Mouse (Mus musculus) cerebellum, adult 2 months (tissue): ENCODE measurements around the gene Paqr5. TPM values are rescaled to one million over a fixed set of nuclear protein-coding genes. Genes with fewer than 3 reads are reported as not detected.

ENCODE experiments used
- DNase-seq, 2 experiments: peaks; one replicate each; pipeline ENCODE4 v3.0.0; 2021
- H3K27ac ChIP-seq: fragments of 200-500 bp; 2 replicates; pipeline ENCODE4 v1.5.1; 2012; ENCODE audit warnings: low read length, control low read depth, inconsistent platforms; ENCODE audit not compliant: insufficient read depth
- H3K27me3 ChIP-seq: fragments of 200-500 bp; 2 replicates; pipeline ENCODE4 v1.6.1; 2012; ENCODE audit warnings: inconsistent platforms, mild to moderate bottlenecking, low read length, moderate library complexity; ENCODE audit not compliant: control insufficient read depth, insufficient read depth
- H3K4me1 ChIP-seq: fragments of 200-500 bp; 2 replicates; pipeline ENCODE4 v1.6.1; 2011; ENCODE audit warnings: low read length; ENCODE audit not compliant: control insufficient read depth, insufficient read depth
- H3K4me3 ChIP-seq: fragments of 200-500 bp; replicated peaks from 2 replicates; pipeline ENCODE3; 2011; ENCODE audit warnings: mild to moderate bottlenecking, low read depth, low read length, control low read depth; ENCODE audit not compliant: insufficient read depth
- CTCF ChIP-seq: fragments of 200-500 bp; IDR thresholded peaks from 2 replicates; pipeline ENCODE4 v1.5.1; 2011; ENCODE audit warnings: low read depth, mild to moderate bottlenecking, control low read depth, low read length, moderate library complexity, borderline replicate concordance; ENCODE audit not compliant: insufficient read depth
- POLR2A ChIP-seq: fragments of 200-500 bp; IDR thresholded peaks from 2 replicates; pipeline ENCODE4 v1.6.1; 2011; ENCODE audit warnings: low read length, control low read depth, borderline replicate concordance; ENCODE audit not compliant: insufficient read depth
- WGBS: fragments of 180-500 bp; shearing (Covaris S2); methylation state at CpG from one replicate; pipeline ENCODE4 v1.1.7; 2018; 5-methylcytosine and 5-hydroxymethylcytosine counted together
- polyA plus RNA-seq: library from polyadenylated mRNA; depleted of rRNA; stranded (reverse); fragments of >200 nt; gene quantifications from 2 replicates; pipeline ENCODE4 v1.2.3, GENCODE M21; 2012; rRNA removed

Paqr5 gene
- 5.5 and 5.7 TPM in 2 replicates for polyA plus RNA-seq

DNA sequence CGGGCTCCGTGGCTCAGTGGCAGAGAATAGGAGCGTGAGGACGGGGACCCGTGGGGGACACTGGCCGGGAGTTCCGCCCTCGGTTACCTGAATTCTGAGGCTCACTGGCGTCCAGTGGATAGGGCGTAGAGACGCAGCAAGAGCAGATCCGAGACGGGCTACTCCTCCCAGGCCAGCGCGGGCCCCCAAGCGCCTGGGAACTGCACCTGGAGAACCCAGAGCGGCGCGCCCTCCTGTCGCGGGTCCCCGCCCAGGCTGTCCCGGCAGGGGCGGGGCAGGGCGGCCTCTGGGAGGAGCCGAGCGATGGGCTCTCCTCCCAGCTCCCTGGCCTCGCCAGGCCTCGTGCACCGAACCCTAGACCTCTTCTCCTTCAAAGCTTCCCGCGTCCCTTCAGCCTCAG is at the start of gene Paqr5:
Gene Paqr5 (minus strand): TSS at position 257 of the 400 bp plus-strand sequence.
- WGBS, result 4% methylated on average over 32 of the region's 32 CpGs
- no peak for DNase-seq
- Histone ChIP-seq H3K27me3 (no peaks in the 10 kb centered on the region; the same call in 1 of the 2 replicates), H3K27ac (no peak within 1 kb of the TSS), H3K4me3 (peak within 1 kb of the TSS; percentile 29), H3K4me1 (no peaks in the 10 kb centered on the region)
- TF ChIP-seq POLR2A (no peak), CTCF (no peak)

DNA sequence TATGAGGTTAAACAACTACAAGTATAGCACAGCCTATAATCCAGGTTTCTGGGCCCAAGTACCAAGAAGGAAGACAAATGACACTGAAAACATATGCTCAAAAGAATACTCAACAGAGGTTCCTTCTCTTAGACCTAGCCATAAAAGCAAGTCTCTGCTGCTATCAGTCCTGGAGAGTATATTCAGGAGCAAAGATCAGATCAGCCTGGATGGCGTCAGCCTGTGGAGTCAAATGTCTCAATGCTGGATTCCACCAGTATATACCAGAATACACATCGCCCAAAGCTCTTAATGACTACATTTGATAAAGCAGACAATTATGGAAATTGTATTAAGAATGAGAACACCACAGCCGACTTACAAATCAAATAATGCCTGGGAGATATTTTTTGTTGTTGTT is 35.6 kb upstream of the Paqr5 start:
- Histone ChIP-seq H3K27ac (no peak overlapping the region), H3K4me1 (no peaks in the 10 kb centered on the region), H3K27me3 (no peaks in the 10 kb centered on the region), H3K4me3 (no peak overlapping the region)
- DNase-seq, result no peak
- 98% methylated on average over 3 of the region's 3 CpGs for WGBS
- TF ChIP-seq POLR2A, result no peak
- no peak for TF ChIP-seq CTCF

DNA sequence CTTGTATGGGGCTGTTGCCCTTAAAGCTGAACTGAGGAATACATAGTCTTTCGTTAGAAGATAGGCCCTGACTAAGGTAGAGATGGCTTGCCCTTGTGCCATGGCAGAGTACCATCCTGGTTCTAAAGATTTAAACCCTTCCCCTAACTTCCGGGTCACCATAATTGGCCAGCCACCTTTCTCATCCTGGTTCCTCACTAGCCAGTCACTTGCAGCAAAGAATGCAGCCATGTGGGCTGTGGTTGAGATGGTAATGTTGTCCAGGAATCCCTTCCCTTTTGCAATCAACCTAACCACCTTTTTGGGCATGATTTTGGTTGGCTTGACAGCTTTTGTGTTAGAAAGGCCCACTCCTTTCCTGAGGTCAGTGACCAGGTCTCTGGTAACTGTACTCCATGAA is 33.8 kb upstream of the Paqr5 start:
- 92% methylated on average over 2 of the region's 2 CpGs for WGBS
- DNase-seq, result no peak
- TF ChIP-seq POLR2A, result no peak
- TF ChIP-seq CTCF, result no peak
- H3K4me1 ChIP-seq, result no peaks in the 10 kb centered on the region
- H3K27ac ChIP-seq, result no peak overlapping the region
- no peaks in the 10 kb centered on the region for H3K27me3 ChIP-seq
- no peak overlapping the region for H3K4me3 ChIP-seq

GRCm38 (mm10) chr9:62059941-62060340 is 33.3 kb upstream of the Paqr5 start:
- H3K27ac ChIP-seq, result no peak overlapping the region
- WGBS, result 70% methylated on average over 11 of the region's 11 CpGs

GRCm38 (mm10) chr9:62057881-62058506 is 31.3 kb upstream of the Paqr5 start:
- H3K27me3 ChIP-seq, result no peaks in the 10 kb centered on the region
- TF ChIP-seq POLR2A (no peak), CTCF (no peak)
- no peak overlapping the region for H3K27ac ChIP-seq
- DNase-seq, result peak in 1 of 2 experiments; percentile 2
- 69% methylated on average over 7 of the region's 7 CpGs for WGBS
- no peaks in the 10 kb centered on the region for H3K4me1 ChIP-seq
- no peak overlapping the region for H3K4me3 ChIP-seq

More at GRCm38 (mm10) chr9:62059941-62060340, 33.3 kb upstream of the Paqr5 start:
- no peak for DNase-seq
- H3K4me3 ChIP-seq, result no peak overlapping the region
- H3K27me3 ChIP-seq, result no peaks in the 10 kb centered on the region
- H3K4me1 ChIP-seq, result no peaks in the 10 kb centered on the region
- no peak for TF ChIP-seq CTCF
- no peak for TF ChIP-seq POLR2A

DNA sequence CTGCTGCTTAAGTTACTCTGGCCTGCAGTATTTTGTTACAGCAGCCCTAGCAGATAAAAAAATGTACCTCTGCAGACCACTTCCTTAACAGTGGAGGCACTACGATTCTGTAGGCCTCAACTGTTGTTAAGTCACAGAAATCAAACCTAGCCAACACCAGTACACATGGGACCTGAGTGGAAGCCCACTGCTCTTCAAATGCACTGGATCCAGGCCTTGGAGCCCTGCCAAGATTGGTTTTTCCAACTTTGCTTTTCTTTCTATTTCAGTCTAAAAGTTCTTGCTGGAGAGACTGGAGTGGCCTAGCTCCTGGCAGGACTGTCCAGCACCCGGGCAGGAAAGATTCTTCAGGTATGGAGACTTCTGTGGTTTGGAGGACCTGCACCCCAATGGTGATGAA is 29.6 kb upstream of the Paqr5 start:
- Histone ChIP-seq H3K4me3 (no peak overlapping the region), H3K27ac (no peak overlapping the region), H3K4me1 (no peaks in the 10 kb centered on the region), H3K27me3 (no peaks in the 10 kb centered on the region)
- 92% methylated on average over 2 of the region's 2 CpGs for WGBS
- TF ChIP-seq POLR2A (no peak), CTCF (no peak)
- DNase-seq, result peak in 1 of 2 experiments; percentile 4

DNA sequence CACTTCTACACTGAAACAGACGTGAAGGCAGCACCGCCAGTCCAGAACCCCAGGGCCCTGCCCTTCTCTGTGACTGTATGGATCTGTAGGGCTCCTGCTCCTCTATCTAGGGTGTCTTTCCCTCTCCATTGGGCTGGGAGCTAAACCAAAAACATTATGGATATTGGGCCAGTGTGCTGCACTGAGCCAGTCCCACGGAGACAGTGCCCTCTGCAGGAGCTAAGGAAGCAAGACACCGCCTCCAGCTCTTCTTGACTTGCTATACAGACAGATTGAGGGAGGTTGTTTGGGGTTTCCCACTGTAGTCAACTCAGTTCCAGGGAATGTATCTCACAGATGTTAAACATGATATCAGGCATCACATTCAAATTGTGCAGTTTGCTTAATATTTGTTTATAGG is 24.1 kb upstream of the Paqr5 start:
- 67% methylated on average over 4 of the region's 4 CpGs for WGBS
- peak in 1 of 2 experiments; percentile 12 for DNase-seq
- no peaks in the 10 kb centered on the region for H3K4me1 ChIP-seq
- H3K27ac ChIP-seq, result no peak overlapping the region
- H3K4me3 ChIP-seq, result no peak overlapping the region
- TF ChIP-seq CTCF (peak; percentile 52), POLR2A (no peak)
- H3K27me3 ChIP-seq, result no peaks in the 10 kb centered on the region

- Histone ChIP-seq H3K27ac (no peak overlapping the region), H3K4me1 (no peaks in the 10 kb centered on the region), H3K4me3 (no peak overlapping the region), H3K27me3 (no peaks in the 10 kb centered on the region)
- no peak for DNase-seq
- 70% methylated on average over 8 of the region's 8 CpGs for WGBS
- TF ChIP-seq POLR2A, result no peak
- TF ChIP-seq CTCF, result no peak
These were observed 22.5 kb upstream of the Paqr5 start for GRCm38 (mm10) chr9:62049166-62049565.
